Mouse (Mus musculus): ENCODE measurements around the gene Abcd1.

The Abcd1 gene

DNA sequence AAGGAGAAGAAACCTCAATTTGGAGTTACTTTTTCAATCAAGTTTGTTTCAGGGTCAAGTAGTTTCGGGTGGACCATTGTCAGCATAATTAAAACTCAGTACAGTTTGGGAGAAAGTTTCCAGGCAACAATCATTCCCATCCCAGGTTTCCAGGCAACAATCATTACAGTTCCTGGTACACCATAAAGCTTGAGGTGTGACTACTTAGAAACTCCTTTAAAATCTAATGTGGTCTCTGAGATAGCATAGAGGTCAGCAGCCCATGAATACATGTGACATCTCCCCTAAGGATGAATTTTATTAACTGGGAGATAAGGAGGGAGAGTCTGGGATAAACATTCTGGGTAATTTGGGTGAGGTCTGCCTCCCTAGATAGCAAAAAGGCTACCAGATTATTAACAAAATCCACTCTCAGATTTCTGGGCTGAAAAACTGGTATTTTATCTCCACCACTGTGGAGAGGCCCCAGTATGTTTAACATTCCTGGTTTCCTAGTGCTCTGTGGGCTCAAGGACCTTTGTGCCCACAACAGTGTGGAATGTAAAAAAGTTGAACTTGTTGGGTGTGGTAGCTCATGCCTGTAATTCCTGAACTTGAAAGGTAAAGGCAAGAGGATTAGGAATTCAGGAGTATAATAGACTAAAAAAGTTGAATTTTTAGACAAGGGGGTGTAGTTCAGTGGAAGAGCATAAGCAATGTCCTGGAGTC, 28.5 kb downstream of the Abcd1 start:
- DNase-seq (ENCODE audit: low spot score), result no peak

DNA sequence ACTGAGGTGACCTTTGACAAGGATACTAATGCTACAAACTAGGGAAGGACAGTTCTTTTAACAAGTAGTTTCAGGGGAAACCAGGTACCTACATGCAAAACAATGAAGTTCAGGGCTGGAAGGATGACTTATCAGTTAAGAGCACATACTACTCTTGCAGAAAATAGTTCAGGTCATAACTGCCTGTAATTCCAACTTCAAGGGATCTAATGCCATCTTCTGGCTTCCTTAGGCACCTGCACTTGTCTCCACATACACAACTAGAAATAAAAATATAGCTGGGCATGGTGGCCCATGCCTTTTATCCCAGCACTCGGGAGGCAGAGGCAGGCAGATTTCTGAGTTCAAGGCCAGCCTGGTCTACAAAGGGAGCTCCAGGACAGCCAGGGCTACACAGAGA, 32.6 kb downstream of the Abcd1 start:
- no peak for DNase-seq (ENCODE audit: low spot score)

DNA sequence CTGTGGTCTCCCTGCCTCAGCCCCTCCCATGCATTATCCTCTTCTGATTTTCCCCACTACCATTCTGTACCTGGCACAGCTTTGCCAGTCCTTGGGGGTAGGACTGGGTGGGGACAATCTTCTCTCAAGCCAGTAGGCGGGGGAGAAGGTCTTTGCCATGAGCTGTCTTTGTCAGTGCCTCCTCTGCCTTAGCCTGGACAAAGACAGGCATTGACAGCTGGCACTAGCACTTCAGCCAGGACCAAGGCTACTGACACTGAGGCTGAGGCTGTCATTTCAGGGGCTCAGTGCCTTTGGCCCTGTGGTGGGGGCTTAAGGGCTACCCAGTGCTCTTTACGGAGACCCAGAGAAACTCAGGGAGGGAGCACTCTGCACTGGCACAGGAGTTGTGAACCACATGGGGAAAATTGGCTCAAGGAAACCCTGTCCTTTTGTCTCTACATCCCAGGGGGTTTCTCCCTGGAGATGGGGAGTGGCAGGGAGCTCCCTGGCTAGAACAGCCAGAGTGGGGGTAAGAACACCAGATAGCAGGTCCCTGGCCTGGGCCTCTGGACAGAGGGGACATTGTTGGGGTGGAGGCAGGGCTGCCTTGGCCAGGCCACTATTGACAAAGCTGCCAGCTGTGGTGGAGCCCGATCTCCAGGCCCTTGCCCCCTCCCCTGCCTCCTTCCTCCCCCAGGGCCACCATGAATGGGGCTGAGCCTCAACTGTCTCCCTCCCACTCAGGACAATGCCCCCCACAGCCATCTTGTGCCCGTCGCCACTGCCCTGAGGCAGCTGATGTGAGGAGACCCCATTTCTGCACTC, 40.1 kb downstream of the Abcd1 start, which contains the start of gene Plxnb3:
Plxnb3 (plus strand) TSS at position 757 of the 807 bp plus-strand sequence.
- DNase-seq (ENCODE audit: low spot score), result no peak

DNA sequence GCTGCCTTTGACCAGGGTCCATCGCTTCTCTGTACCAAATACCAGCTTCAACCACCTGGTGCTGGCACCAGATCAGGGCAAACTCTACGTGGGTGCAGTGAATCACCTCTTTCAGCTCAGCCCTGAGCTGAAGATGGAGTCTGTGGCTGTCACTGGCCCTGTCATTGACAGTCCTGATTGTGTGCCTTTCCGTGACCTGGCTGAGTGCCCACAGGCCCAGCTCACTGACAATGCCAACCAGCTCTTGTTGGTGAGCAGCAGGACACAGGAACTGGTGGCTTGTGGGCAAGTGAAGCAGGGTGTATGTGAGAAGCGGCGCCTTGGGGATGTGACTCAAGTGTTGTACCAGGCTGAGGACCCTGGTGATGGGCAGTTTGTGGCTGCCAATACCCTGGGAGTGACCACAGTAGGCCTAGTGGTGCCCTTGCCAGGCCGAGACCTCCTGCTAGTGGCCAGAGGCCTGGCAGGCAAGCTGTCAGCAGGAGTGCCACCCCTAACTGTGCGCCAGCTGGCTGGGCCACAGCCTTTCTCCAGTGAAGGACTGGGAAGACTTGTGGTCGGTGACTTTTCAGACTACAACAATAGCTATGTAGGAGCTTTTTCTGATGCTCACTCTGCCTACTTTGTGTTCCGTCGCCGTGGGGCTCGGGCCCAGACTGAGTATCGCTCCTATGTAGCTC, 42.4 kb downstream of the Abcd1 start:
- DNase-seq (ENCODE audit: low spot score), result no peak

DNA sequence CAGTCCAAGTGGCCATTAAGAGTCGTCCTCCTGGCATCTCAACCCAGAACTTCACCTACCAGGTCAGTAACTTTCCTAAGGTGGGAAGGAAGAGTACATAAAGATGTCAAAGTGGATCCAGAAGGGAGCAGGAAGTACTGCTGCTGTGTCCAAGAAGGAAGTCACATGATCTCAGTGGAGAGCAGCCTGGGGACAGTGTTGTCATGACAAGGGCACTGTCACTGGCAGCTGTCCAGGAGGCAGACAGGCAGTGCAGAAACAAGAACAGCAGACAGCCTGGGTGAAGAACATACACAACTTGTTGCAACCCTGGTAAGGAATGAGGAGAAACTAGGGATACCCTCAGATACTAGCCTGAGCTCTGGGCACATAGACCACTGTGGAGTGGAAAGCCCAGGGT, 48.9 kb downstream of the Abcd1 start:
- DNase-seq (ENCODE audit: low spot score), result no peak

DNA sequence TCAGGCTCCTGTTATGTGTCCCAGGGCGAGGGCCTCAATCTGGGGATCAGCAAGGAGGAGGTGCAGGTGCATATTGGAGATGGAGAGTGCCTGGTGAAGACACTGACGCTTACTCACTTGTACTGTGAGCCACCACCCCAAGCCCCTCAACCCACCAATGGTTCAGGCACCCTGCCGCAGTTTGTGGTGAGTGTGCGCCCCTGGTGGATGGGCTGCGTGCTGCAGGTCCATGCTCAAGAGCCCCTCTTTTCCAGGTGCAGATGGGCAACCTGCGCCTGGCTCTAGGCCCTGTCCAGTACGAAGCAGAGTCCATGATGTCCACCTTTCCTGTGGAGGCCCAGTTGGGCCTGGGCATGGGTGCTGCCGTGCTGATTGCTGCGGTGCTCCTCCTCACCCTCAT, 50.9 kb downstream of the Abcd1 start:
- peak; percentile 39 for DNase-seq (ENCODE audit: low spot score)

DNA sequence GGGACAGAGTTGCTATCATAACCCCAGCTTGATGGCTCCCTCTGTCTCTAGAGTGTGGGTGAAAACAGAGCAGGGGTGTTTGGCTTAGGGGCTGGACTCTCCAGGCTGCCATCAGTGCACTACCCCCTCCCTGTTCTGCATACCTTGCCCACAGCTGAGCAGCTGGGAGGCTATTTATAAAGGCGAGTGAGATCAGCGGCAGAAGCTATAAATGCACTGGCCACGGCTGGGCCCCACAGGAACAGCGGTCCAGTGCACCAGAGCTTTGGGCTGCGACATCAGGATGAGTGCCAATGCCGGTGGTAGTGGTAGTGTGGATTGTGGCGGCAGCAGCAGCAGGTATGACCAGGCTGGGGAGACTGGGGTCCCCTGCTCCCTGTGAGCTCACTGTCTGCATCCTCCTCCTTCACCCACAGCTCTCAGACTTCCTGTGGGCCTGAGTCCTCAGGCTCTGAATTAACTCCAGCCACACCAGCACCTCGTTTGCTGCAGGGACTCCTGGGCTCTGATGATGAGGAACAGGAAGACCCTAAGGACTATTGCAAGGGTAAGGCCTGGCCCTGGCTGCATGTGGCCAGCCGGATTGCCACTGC, 57.9 kb downstream of the Abcd1 start, which contains the start of gene Srpk3:
Srpk3 (plus strand) TSS at position 238 of the 593 bp plus-strand sequence.
- DNase-seq (ENCODE audit: low spot score), result no peak

DNA sequence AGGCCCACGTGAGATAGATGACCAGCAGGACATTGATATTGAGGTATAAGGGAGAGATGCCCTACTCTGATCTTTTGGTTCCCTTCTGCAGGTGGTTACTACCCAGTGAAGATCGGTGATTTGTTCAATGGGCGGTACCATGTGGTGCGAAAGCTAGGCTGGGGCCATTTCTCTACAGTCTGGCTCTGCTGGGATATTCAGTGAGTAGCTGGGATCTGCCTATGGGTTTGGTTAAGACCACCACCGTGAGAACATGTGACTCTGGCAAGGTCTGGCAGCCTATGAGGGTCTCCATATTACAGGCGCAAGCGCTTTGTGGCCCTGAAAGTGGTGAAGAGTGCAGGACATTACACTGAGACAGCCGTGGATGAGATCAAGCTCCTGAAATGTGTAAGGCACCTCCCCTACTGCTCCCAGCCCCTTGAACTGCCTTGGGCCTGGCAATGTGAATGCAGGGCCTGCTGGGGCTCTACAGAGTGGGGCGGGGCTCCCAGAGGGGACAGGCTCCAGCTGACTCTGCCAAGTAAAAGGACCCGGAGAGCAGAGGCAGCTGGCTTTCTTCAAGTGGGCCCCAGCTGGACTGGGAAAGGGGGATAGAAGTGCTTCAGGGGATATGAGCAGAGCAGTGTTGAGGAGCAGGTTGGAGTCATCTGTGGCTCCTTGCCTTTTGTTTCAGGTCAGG, 58.5 kb downstream of the Abcd1 start:
- DNase-seq (ENCODE audit: low spot score), result no peak

DNA sequence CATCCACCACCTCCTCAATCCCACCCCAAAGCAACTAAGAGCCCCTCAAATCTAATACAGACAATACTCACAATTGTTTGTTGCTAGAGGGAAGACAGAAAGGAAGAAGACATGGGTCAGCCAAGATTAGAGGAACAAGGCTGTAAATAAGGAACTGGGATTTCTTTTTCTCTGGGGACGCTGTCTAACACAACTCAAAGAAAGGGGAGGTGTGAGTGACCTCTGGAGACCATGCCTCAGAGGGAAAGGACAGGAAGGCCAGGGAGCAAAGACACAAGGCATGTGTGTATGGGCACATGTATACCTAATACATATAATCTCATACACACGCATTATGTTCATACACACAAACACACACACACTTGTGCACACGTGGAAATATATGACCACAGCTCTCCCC, 65.8 kb downstream of the Abcd1 start:
- DNase-seq (ENCODE audit: low spot score), result no peak

DNA sequence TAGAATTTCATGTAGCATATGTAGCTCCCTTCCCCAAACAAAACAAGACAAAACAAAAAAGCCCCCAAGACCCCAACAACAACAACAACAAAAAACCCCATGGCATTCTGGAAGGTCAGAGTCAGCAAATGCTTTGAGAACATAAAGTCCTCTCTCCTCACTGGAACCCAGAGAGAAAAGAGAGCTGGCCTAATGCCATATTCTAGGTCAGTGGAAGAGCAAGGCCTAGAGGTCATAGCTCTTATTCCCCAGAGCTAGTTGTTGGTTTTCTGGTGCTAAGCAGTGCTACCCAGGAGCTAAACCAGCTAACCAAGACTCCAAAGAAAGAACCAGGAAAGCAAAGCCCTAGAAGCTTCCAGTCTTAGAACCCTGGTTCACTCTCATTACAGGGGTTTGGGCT, 69.3 kb downstream of the Abcd1 start:
- no peak for DNase-seq (ENCODE audit: low spot score)

DNA sequence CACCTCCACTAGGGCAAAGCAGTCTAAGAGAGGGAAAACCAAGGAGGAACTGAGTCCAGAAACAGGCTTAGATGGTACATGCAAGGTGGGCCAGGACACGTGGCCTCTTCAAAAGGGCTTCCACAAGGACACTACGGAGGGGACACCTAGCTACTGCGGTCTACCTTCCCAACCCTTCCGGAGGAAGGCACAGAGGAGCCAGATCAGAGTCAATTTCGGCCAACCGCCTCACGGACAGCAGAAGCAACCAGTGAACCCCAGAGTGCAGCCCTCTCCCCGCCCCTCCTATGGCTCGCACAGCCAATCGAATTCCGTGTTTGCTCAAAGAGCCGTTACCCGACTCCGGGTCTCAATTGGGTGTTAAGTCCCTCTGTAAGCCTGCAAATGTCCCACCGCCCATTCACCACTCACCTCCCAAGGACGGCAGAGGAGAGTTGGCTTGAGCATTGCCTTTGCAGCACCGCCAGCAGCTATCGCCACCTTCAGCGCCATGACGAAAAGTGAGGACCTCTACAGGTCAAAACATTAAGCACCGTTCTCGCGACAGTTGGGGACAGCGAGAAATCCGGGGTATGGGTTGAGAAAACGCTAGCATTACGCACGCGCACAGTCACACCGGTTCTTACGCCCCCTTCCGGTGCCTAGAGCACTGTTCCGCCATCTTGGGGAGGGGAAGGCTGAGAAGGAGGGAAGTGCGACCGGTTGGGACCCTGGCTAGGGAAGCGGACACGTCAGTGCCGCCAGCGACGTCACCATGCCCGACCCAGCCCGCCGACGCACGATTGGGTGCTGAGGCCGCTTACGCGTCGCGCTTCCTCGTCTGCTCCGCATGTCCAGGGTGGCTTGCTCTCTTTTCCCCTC, 70.2 kb downstream of the Abcd1 start, which contains the start of the genes Idh3g and Ssr4:
Idh3g (minus strand) TSS at position 534 of the 861 bp plus-strand sequence.
Ssr4 (plus strand) TSS at position 665 of the 861 bp plus-strand sequence.
- peak; percentile 97 for DNase-seq (ENCODE audit: low spot score)

DNA sequence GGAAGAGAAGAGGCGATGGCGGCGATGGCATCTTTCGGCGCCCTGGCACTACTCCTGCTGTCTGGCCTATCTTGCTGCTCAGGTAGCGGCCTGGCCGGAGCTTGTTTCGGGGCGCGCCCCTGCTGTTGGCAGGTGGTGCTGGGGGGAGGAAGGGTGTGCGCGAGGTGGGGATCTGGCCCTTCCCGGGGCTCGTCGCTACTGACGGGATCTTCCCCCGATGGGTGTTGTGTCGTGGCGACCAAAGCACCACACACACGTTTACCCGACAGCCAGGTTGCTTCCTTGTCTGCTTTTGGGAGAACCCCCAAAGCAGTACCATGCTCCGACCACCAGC, 70.8 kb downstream of the Abcd1 start:
- no peak for DNase-seq (ENCODE audit: low spot score)
